Mouse (Mus musculus) liver, embryonic 13.5 days (tissue): ENCODE results near the gene Eloa. TPM values are rescaled to one million over a fixed set of nuclear protein-coding genes. Genes with fewer than 3 reads are reported as not detected.

ENCODE experiments used
- polyA plus RNA-seq: library from polyadenylated mRNA; unstranded; fragments of >200 nt; fragmentation: Nextera tagmentation; extraction: Ambion mirVana; gene quantifications from 2 replicates; pipeline ENCODE4 v1.2.1, GENCODE M21; 2015

Gene Eloa
- polyA plus RNA-seq, 1 experiment from 2014 or later, result 27.7 TPM

Other genes with a start within 250 kb of the Eloa start
- 119 and 147 TPM in 2 replicates for gene Srsf10, start 166.0 kb downstream of the Eloa start, polyA plus RNA-seq
- 88.0 and 109 TPM in 2 replicates for gene Pnrc2, start 147.9 kb downstream of the Eloa start, polyA plus RNA-seq
- gene Cnr2, start 126.4 kb downstream of the Eloa start, polyA plus RNA-seq, result 2.5 and 3.0 TPM in 2 replicates
- 18.1 and 21.4 TPM in 2 replicates for gene Fuca1, start 101.0 kb downstream of the Eloa start, polyA plus RNA-seq
- gene Hmgcl, start 75.3 kb downstream of the Eloa start, polyA plus RNA-seq, result 71.9 and 73.5 TPM in 2 replicates
- 35.6 and 35.7 TPM in 2 replicates for gene Gale, start 58.0 kb downstream of the Eloa start, polyA plus RNA-seq
- gene Lypla2, start 49.1 kb downstream of the Eloa start, polyA plus RNA-seq, result 48.9 and 49.7 TPM in 2 replicates
- gene Pithd1, start 34.5 kb downstream of the Eloa start, polyA plus RNA-seq, result 99.8 and 111 TPM in 2 replicates
- gene Rpl11, start 31.7 kb upstream of the Eloa start, polyA plus RNA-seq, result 341 and 377 TPM in 2 replicates
- 48.1 and 51.3 TPM in 2 replicates for gene Id3, start 121.7 kb upstream of the Eloa start, polyA plus RNA-seq
- gene E2f2, start 150.6 kb upstream of the Eloa start, polyA plus RNA-seq, result 64.7 and 72.1 TPM in 2 replicates
- gene Asap3, start 184.6 kb upstream of the Eloa start, polyA plus RNA-seq, result 1.1 and 1.4 TPM in 2 replicates
- 12.9 and 13.6 TPM in 2 replicates for gene Tcea3, start 226.0 kb upstream of the Eloa start, polyA plus RNA-seq